Mouse (Mus musculus): ENCODE measurements at regions not wholly inside any gene's neighbourhood (a gene's known extent, or its start where the extent isn't known, plus 50 kb on each side); places are given as distances from the start of the nearest gene placed in this dataset.
A peak's percentile ranks its signal among the peaks of the same experiment; 100 is the strongest.

GRCm38 (mm10) chr12:107723062-107723859, 234.8 kb downstream of the 3110018I06Rik start:
- no peak for DNase-seq (ENCODE audit: low spot score in 2 of 2)

- no peak for DNase-seq (ENCODE audit: low spot score in 2 of 2)
Observed at GRCm38 (mm10) chr12:107723860-107724320, 235.5 kb downstream of the 3110018I06Rik start.

GRCm38 (mm10) chr12:107724467-107724866, 236.0 kb downstream of the 3110018I06Rik start:
- DNase-seq (ENCODE audit: low spot score in 2 of 2), result no peak

GRCm38 (mm10) chr12:107728865-107729264, 240.4 kb downstream of the 3110018I06Rik start:
- DNase-seq (ENCODE audit: low spot score in 2 of 2), result no peak

GRCm38 (mm10) chr12:107729301-107729700, 240.9 kb downstream of the 3110018I06Rik start:
- no peak for DNase-seq (ENCODE audit: low spot score in 2 of 2)

- no peak for DNase-seq (ENCODE audit: low spot score in 2 of 2)
Observed at GRCm38 (mm10) chr12:107730940-107731339, 242.5 kb downstream of the 3110018I06Rik start.

GRCm38 (mm10) chr12:107734536-107734935, 246.1 kb downstream of the 3110018I06Rik start:
- no peak for DNase-seq (ENCODE audit: low spot score in 2 of 2)

- DNase-seq (ENCODE audit: low spot score in 2 of 2), result no peak
Observed at GRCm38 (mm10) chr12:107742641-107743040, 254.2 kb downstream of the 3110018I06Rik start.

GRCm38 (mm10) chr12:107744822-107745221, 256.4 kb downstream of the 3110018I06Rik start:
- no peak for DNase-seq (ENCODE audit: low spot score in 2 of 2)

GRCm38 (mm10) chr12:107748481-107749380, 254.7 kb downstream of the Bcl11b start:
- no peak for DNase-seq (ENCODE audit: low spot score in 2 of 2)

GRCm38 (mm10) chr12:107749381-107750085, 253.9 kb downstream of the Bcl11b start:
- peak in 1 of 2 experiments; percentile 16 for DNase-seq (ENCODE audit: low spot score in 2 of 2)

GRCm38 (mm10) chr12:107750285-107750927, 253.0 kb downstream of the Bcl11b start:
- no peak for DNase-seq (ENCODE audit: low spot score in 2 of 2)

GRCm38 (mm10) chr12:107752126-107752525, 251.3 kb downstream of the Bcl11b start:
- no peak for DNase-seq (ENCODE audit: low spot score in 2 of 2)

GRCm38 (mm10) chr12:107752587-107752986, 250.8 kb downstream of the Bcl11b start:
- DNase-seq (ENCODE audit: low spot score in 2 of 2), result no peak

GRCm38 (mm10) chr12:107753022-107753421, 250.4 kb downstream of the Bcl11b start:
- no peak for DNase-seq (ENCODE audit: low spot score in 2 of 2)

- DNase-seq (ENCODE audit: low spot score in 2 of 2), result no peak
Observed at GRCm38 (mm10) chr12:107753536-107753935, 249.9 kb downstream of the Bcl11b start.

GRCm38 (mm10) chr12:107754885-107755284, 248.5 kb downstream of the Bcl11b start:
- no peak for DNase-seq (ENCODE audit: low spot score in 2 of 2)

GRCm38 (mm10) chr12:107755820-107756517, 247.4 kb downstream of the Bcl11b start:
- DNase-seq (ENCODE audit: low spot score in 2 of 2), result no peak

- no peak for DNase-seq (ENCODE audit: low spot score in 2 of 2)
Observed at GRCm38 (mm10) chr12:107757184-107757583, 246.2 kb downstream of the Bcl11b start.

GRCm38 (mm10) chr12:107757996-107758791, 245.2 kb downstream of the Bcl11b start:
- DNase-seq (ENCODE audit: low spot score in 2 of 2), result no peak

Measured in left cerebral cortex, adult 9 months (tissue).